Mouse (Mus musculus) gastrocnemius, adult 8-10 months (tissue): ENCODE data around the gene 2010111I01Rik. TPM values are rescaled to one million over a fixed set of nuclear protein-coding genes. Genes with fewer than 3 reads are reported as not detected.
A peak's percentile ranks its signal among the peaks of the same experiment; 100 is the strongest.

Source experiments
- DNase-seq, 2 experiments: peaks; one replicate each; pipeline ENCODE4 v3.0.0; 2022; ENCODE audit warnings: low spot score in 2 of 2
- total RNA-seq, 4 experiments: library from RNA; stranded (reverse); gene quantifications; 2 replicates each; pipeline ENCODE4 v1.2.4; 2022

The 2010111I01Rik gene
- total RNA-seq, 4 experiments from 2014 or later, result 54.3 to 63.7 (median 56.8) TPM

GRCm38 (mm10) chr13:63242401-63243192 lies 277.9 kb downstream of the 2010111I01Rik start:
- DNase-seq, result no peak

- DNase-seq, result no peak
Observed at GRCm38 (mm10) chr13:63243586-63243985, 278.9 kb downstream of the 2010111I01Rik start.

- no peak for DNase-seq
Observed at GRCm38 (mm10) chr13:63244425-63244824, 279.7 kb downstream of the 2010111I01Rik start.

GRCm38 (mm10) chr13:63245218-63245617 lies 280.5 kb downstream of the 2010111I01Rik start:
- DNase-seq, result no peak

GRCm38 (mm10) chr13:63245812-63246211 lies 281.1 kb downstream of the 2010111I01Rik start:
- no peak for DNase-seq

GRCm38 (mm10) chr13:63246332-63246940 lies 281.7 kb downstream of the 2010111I01Rik start:
- no peak for DNase-seq

GRCm38 (mm10) chr13:63247041-63247440 lies 282.3 kb downstream of the 2010111I01Rik start:
- no peak for DNase-seq

- no peak for DNase-seq
Observed at GRCm38 (mm10) chr13:63247631-63248030, 282.9 kb downstream of the 2010111I01Rik start.

- DNase-seq, result no peak
Observed at GRCm38 (mm10) chr13:63248318-63248717, 283.6 kb downstream of the 2010111I01Rik start.

- DNase-seq, result no peak
Observed at GRCm38 (mm10) chr13:63249171-63249570, 284.5 kb downstream of the 2010111I01Rik start.

GRCm38 (mm10) chr13:63249741-63250431 lies 285.2 kb downstream of the 2010111I01Rik start:
- no peak for DNase-seq

- DNase-seq, result no peak
Observed at GRCm38 (mm10) chr13:63250441-63250980, 285.8 kb downstream of the 2010111I01Rik start.

- DNase-seq, result no peak
Observed at GRCm38 (mm10) chr13:63251118-63251889, 286.6 kb downstream of the 2010111I01Rik start.

GRCm38 (mm10) chr13:63252295-63253010 lies 287.8 kb downstream of the 2010111I01Rik start:
- DNase-seq, result no peak

GRCm38 (mm10) chr13:63253147-63253546 lies 288.5 kb downstream of the 2010111I01Rik start:
- no peak for DNase-seq

- no peak for DNase-seq
Observed at GRCm38 (mm10) chr13:63253886-63254636, 289.4 kb downstream of the 2010111I01Rik start.

- DNase-seq, result no peak
Observed at GRCm38 (mm10) chr13:63255519-63256011, 290.9 kb downstream of the 2010111I01Rik start.

- DNase-seq, result no peak
Observed at GRCm38 (mm10) chr13:63256146-63256545, 291.5 kb downstream of the 2010111I01Rik start.

GRCm38 (mm10) chr13:63256807-63257206 lies 292.1 kb downstream of the 2010111I01Rik start:
- peak in 1 of 2 experiments; percentile 54 for DNase-seq
